Mouse (Mus musculus) MEL (cell line): ENCODE measurements around the gene Chsy1. TPM values are rescaled to one million over a fixed set of nuclear protein-coding genes. Genes with fewer than 3 reads are reported as not detected.

Experiments
- DNase-seq: peaks from one replicate; pipeline ENCODE4 v3.0.0; 2011; ENCODE audit warnings: low read depth, low spot score
- H3K27ac ChIP-seq: 2 replicates; pipeline ENCODE4 v1.5.1; 2012; ENCODE audit warnings: low read depth, mild to moderate bottlenecking, control low read depth, low read length, moderate library complexity; ENCODE audit not compliant: control insufficient read depth
- H3K27me3 ChIP-seq, 2 experiments: fragments of 150-350 bp in 1 of 2; sonication (generic) in 1 of 2; 2 replicates each; pipeline ENCODE4 v1.6.1; 2012; ENCODE audit warnings: low read length in 2 of 2, mild to moderate bottlenecking in 2 of 2, improper control_type of control experiment in 1 of 2, moderate library complexity in 1 of 2; ENCODE audit not compliant: insufficient read depth in 2 of 2, control insufficient read depth in 1 of 2
- H3K36me3 ChIP-seq, 2 experiments: 2 replicates each; pipeline ENCODE4 v1.6.1; 2012 to 2014; ENCODE audit warnings: low read length in 2 of 2, improper control_type of control experiment in 1 of 2, inconsistent platforms in 1 of 2, mild to moderate bottlenecking in 1 of 2; ENCODE audit not compliant: insufficient read depth in 2 of 2, control insufficient read depth in 1 of 2
- H3K4me1 ChIP-seq, 2 experiments: fragments of 150-350 bp in 1 of 2; sonication (generic) in 1 of 2; 2 replicates each; pipeline ENCODE4 v1.6.1; 2012; ENCODE audit warnings: low read length in 2 of 2, improper control_type of control experiment in 1 of 2, mild to moderate bottlenecking in 1 of 2; ENCODE audit not compliant: insufficient read depth in 2 of 2, control insufficient read depth in 1 of 2
- H3K4me3 ChIP-seq, 2 experiments: fragments of 150-350 bp in 1 of 2; sonication (generic) in 1 of 2; 2 replicates each; pipeline ENCODE4 v1.5.1; 2012; ENCODE audit warnings: low read depth in 2 of 2, low read length in 2 of 2, mild to moderate bottlenecking in 2 of 2, moderate library complexity in 2 of 2, control low read depth in 1 of 2, improper control_type of control experiment in 1 of 2; ENCODE audit not compliant: control insufficient read depth in 1 of 2, insufficient read depth in 1 of 2
- H3K79me2 ChIP-seq: 2 replicates; pipeline ENCODE4 v1.6.1; 2012; ENCODE audit warnings: mild to moderate bottlenecking, low read length, moderate library complexity; ENCODE audit not compliant: control insufficient read depth, poor library complexity, insufficient read depth
- H3K9ac ChIP-seq: 2 replicates; pipeline ENCODE4 v1.6.1; 2012; ENCODE audit warnings: low read depth, mild to moderate bottlenecking, control low read depth, low read length, moderate library complexity; ENCODE audit not compliant: control insufficient read depth, poor library complexity, severe bottlenecking
- H3K9me3 ChIP-seq: fragments of 150-350 bp; sonication (generic); replicated peaks from 2 replicates; pipeline ENCODE4 v1.6.1; 2012; ENCODE audit warnings: mild to moderate bottlenecking, low read length, improper control_type of control experiment, moderate library complexity; ENCODE audit not compliant: insufficient read depth
- BHLHE40 ChIP-seq: IDR thresholded peaks from 2 replicates; pipeline ENCODE4 v1.6.1; 2012; ENCODE audit warnings: low read depth, mild to moderate bottlenecking, inconsistent platforms, low read length, improper control_type of control experiment, borderline replicate concordance
- CHD1 ChIP-seq: IDR thresholded peaks from 2 replicates; pipeline ENCODE4 v1.6.1; 2012; ENCODE audit warnings: low read depth, mild to moderate bottlenecking, inconsistent platforms, low read length, improper control_type of control experiment
- E2F4 ChIP-seq: IDR thresholded peaks from 2 replicates; pipeline ENCODE4 v1.6.1; 2011; ENCODE audit warnings: low read depth, low read length, improper control_type of control experiment, borderline replicate concordance
- GABPA ChIP-seq: IDR thresholded peaks from 2 replicates; pipeline ENCODE4 v1.6.1; 2012; ENCODE audit warnings: low read depth, mild to moderate bottlenecking, inconsistent platforms, low read length, improper control_type of control experiment, moderate library complexity
- GATA1 ChIP-seq: IDR thresholded peaks from 2 replicates; pipeline ENCODE4 v1.6.1; 2011; ENCODE audit warnings: low read depth, low read length, improper control_type of control experiment
- HCFC1 ChIP-seq: IDR thresholded peaks from 2 replicates; pipeline ENCODE4 v1.6.1; 2012; ENCODE audit warnings: low read depth, mild to moderate bottlenecking, inconsistent platforms, low read length, improper control_type of control experiment, moderate library complexity
- MAX ChIP-seq: IDR thresholded peaks from 2 replicates; pipeline ENCODE4 v1.6.1; 2011; ENCODE audit warnings: low read length, improper control_type of control experiment
- MYC ChIP-seq: IDR thresholded peaks from 2 replicates; pipeline ENCODE4 v1.6.1; 2011; ENCODE audit warnings: low read depth, mild to moderate bottlenecking, low read length, improper control_type of control experiment, moderate library complexity
- NELFE ChIP-seq: IDR thresholded peaks from 2 replicates; pipeline ENCODE4 v1.6.1; 2011; ENCODE audit warnings: low read depth, low read length, improper control_type of control experiment
- POLR2AphosphoS2 ChIP-seq: IDR thresholded peaks from 2 replicates; pipeline ENCODE4 v1.6.1; 2011; ENCODE audit warnings: low read length, improper control_type of control experiment
- POLR2AphosphoS5 ChIP-seq: IDR thresholded peaks from 2 replicates; pipeline ENCODE4 v1.6.1; 2012; ENCODE audit warnings: low read depth, borderline replicate concordance, mild to moderate bottlenecking, inconsistent platforms, low read length, moderate library complexity, mixed read lengths
- RAD21 ChIP-seq: IDR thresholded peaks from 2 replicates; pipeline ENCODE4 v1.6.1; 2011; ENCODE audit warnings: mild to moderate bottlenecking, low read depth, low read length, improper control_type of control experiment
- SIN3A ChIP-seq: IDR thresholded peaks from 2 replicates; pipeline ENCODE4 v1.6.1; 2012; ENCODE audit warnings: low read length, improper control_type of control experiment, inconsistent platforms
- TAL1 ChIP-seq: IDR thresholded peaks from 2 replicates; pipeline ENCODE4 v1.6.1; 2012; ENCODE audit warnings: mild to moderate bottlenecking, inconsistent platforms, low read length, moderate library complexity, mixed read lengths
- TCF12 ChIP-seq: IDR thresholded peaks from 2 replicates; pipeline ENCODE4 v1.6.1; 2014; ENCODE audit warnings: low read depth, mild to moderate bottlenecking, inconsistent platforms, low read length, improper control_type of control experiment, moderate library complexity
- UBTF ChIP-seq: IDR thresholded peaks from 2 replicates; pipeline ENCODE4 v1.6.1; 2012; ENCODE audit warnings: low read depth, mild to moderate bottlenecking, inconsistent platforms, low read length, improper control_type of control experiment, moderate library complexity, borderline replicate concordance; ENCODE audit not compliant: insufficient read depth
- USF1 ChIP-seq: IDR thresholded peaks from 2 replicates; pipeline ENCODE4 v1.6.1; 2014; ENCODE audit warnings: low read depth, mild to moderate bottlenecking, inconsistent platforms, low read length, improper control_type of control experiment, moderate library complexity
- ZC3H11A ChIP-seq: IDR thresholded peaks from 2 replicates; pipeline ENCODE4 v1.6.1; 2012; ENCODE audit warnings: low read depth, mild to moderate bottlenecking, inconsistent platforms, low read length, improper control_type of control experiment
- ZKSCAN1 ChIP-seq: IDR thresholded peaks from 2 replicates; pipeline ENCODE4 v1.6.1; 2012; ENCODE audit warnings: low read depth, mild to moderate bottlenecking, inconsistent platforms, low read length, improper control_type of control experiment, moderate library complexity
- ZNF384 ChIP-seq: IDR thresholded peaks from 2 replicates; pipeline ENCODE4 v1.6.1; 2012; ENCODE audit warnings: low read depth, mild to moderate bottlenecking, inconsistent platforms, low read length, improper control_type of control experiment
- polyA plus RNA-seq, 2 experiments: library from polyadenylated mRNA; stranded (reverse) in 1 of 2; unstranded in 1 of 2; fragments of >175 nt in 1 of 2; fragments of >200 nt in 1 of 2; gene quantifications; 2 replicates each; pipeline versions ENCODE4 v1.2.1 to v1.2.4; 2012; ENCODE audit warnings: low replicate concordance in 2 of 2, low read depth in 1 of 2; ENCODE audit not compliant: insufficient read length in 2 of 2, insufficient read depth in 1 of 2, missing spikeins in 1 of 2
- total RNA-seq: library from RNA; depleted of rRNA; stranded (reverse); fragments of 300-350 nt; gene quantifications from 2 replicates; pipeline ENCODE4 v1.2.3, GENCODE M21; 2012

The Chsy1 gene
- total and polyA plus RNA-seq, 3 experiments, result 8.5 to 10.3 TPM; not detected in 1

DNA sequence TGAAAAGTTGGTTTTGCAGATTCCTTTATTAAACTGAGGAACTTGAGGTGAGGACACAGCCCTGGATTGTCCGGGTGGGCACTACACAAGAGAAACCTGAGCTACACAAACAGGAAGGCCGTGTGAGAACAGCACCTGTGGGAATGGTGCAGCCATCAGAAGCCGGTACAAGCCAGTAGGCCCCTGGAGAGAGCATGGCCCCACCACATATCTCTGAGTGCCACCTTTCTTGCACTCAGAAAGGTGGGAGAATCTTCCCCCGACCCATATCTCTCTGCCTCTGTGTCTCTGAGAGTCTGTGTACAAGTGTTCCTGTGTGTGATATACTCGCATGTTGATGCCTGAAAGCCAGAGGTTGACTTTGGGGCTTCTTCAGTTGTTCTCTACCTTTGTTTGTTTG is 29.6 kb downstream of the Chsy1 start:
- Histone ChIP-seq H3K4me3 (no peak overlapping the region), H3K36me3 (peaks cover 0 to 15% of the 10 kb centered on the region in 2 experiments; a peak in 2 of 4 replicates), H3K27me3 (no peaks in the 10 kb centered on the region), H3K4me1 (peaks cover 9 to 13% of the 10 kb centered on the region in 2 experiments; a peak in 3 of 4 replicates), H3K9ac (no peak overlapping the region), H3K79me2 (peaks cover 1% of the 10 kb centered on the region; the same call in 1 of the 2 replicates), H3K27ac (no peak overlapping the region)
- DNase-seq, result no peak
- TF ChIP-seq RAD21 (no peak), POLR2AphosphoS2 (no peak), MAX (no peak), ZC3H11A (no peak), POLR2AphosphoS5 (no peak), CHD1 (no peak), E2F4 (no peak), GATA1 (no peak), USF1 (no peak), SIN3A (no peak), TAL1 (no peak)
- TF ChIP-seq, all 39 proteins: peak for 0
- no peaks in the 10 kb centered on the region for H3K9me3 ChIP-seq

- no peak for DNase-seq
- H3K79me2 ChIP-seq, result peaks cover 1% of the 10 kb centered on the region; the same call in 1 of the 2 replicates
- no peak overlapping the region for H3K9ac ChIP-seq
- H3K4me1 ChIP-seq, result peaks cover 9 to 13% of the 10 kb centered on the region in 2 experiments; a peak in 3 of 4 replicates
- no peaks in the 10 kb centered on the region for H3K27me3 ChIP-seq
- no peak overlapping the region for H3K27ac ChIP-seq
- no peaks in the 10 kb centered on the region for H3K9me3 ChIP-seq
- TF ChIP-seq HCFC1 (no peak), BHLHE40 (no peak), TCF12 (no peak), MYC (no peak), ZC3H11A (no peak), UBTF (no peak), RAD21 (no peak), POLR2AphosphoS2 (no peak), NELFE (no peak), ZNF384 (no peak), TAL1 (no peak), ZKSCAN1 (no peak), POLR2AphosphoS5 (no peak), GABPA (no peak)
- H3K36me3 ChIP-seq, result peaks cover 0 to 15% of the 10 kb centered on the region in 2 experiments; a peak in 2 of 4 replicates
- H3K4me3 ChIP-seq, result no peak overlapping the region
Measured at GRCm38 (mm10) chr7:66140095-66140494, 30.8 kb downstream of the Chsy1 start.
